ENCODE assay signal across 8 mouse cellular contexts in the genomic region with DNA sequence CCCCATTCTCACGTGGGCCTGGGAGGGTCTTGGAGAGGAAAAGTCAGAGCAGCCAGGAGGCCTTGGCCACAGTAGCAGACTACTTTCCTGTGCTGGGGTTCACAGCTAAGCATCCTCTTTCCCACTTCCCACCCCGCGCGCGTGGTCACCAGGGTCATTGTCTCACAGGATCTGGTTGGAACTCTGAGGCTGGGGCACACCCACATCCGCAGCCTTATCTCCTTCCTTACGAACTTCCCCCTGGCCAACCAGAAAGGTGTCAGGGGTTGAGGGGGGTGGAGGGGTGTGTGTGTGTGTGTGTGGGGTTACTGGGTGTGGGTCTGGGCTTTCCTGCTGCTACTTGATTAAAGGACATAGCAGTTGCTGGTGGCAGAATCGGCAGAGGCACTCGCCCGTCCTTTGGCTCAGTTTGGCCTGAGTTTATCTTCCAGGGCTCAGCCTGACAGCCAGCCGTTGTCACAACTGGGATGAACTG. TPM values are rescaled to one million over a fixed set of nuclear protein-coding genes. Genes with fewer than 3 reads are reported as not detected.
DNase-seq lines count a peak whose midpoint lies in the region; ATAC-seq and TF ChIP-seq lines count a peak whose summit lies in the region.

No protein-coding gene starts in this region.

- H3K9ac ChIP-seq in forebrain, embryonic 15.5 days (replicated peaks): no peak overlapping the region

- H3K9me3 ChIP-seq in G1E (replicated peaks): no peaks in the 10 kb centered on the region
- no peaks in the 10 kb centered on the region for H3K9me3 ChIP-seq in forebrain, embryonic 15.5 days

- ATAC-seq in G1E (ENCODE audit: extremely low read depth, insufficient number of reproducible peaks, low FRiP score, poor library complexity, severe bottlenecking): peak; percentile 79
- ATAC-seq in erythroblast, adult 5-6 weeks (replicated peaks; ENCODE audit: low FRiP score, poor library complexity, severe bottlenecking): peak; percentile 57
- no peak for ATAC-seq in forebrain, embryonic 15.5 days (replicated peaks)

- H3K4me1 ChIP-seq in G1E (ENCODE audit: insufficient read depth, low read depth, low read length): peaks cover 93% of the 10 kb centered on the region
- peaks cover 19% of the 10 kb centered on the region for H3K4me1 ChIP-seq in forebrain, embryonic 15.5 days

- DNase-seq in G1E (ENCODE audit: low spot score): peak; percentile 76
- DNase-seq in kidney, adult 8-10 months: peak; percentile 65 to 73
- DNase-seq in lung, postnatal 10 days: peak; percentile 81
- DNase-seq in testis, postnatal 10 days (ENCODE audit: low spot score): no peak
- no peak for DNase-seq in left cerebral cortex, postnatal 4 days
- no peak for DNase-seq in retina, postnatal 1 day

- no peak for TF ChIP-seq CTCF in G1E (IDR thresholded peaks at IDR 0.05; ENCODE audit: low read depth, low read length)

- peaks cover 3% of the 10 kb centered on the region for H3K36me3 ChIP-seq in G1E (replicated peaks)
- H3K36me3 ChIP-seq in forebrain, embryonic 15.5 days: no peaks in the 10 kb centered on the region

- H3K27ac ChIP-seq in forebrain, embryonic 15.5 days (replicated peaks): no peak overlapping the region

- peak overlapping the region; percentile 65; the same call in 1 of the 2 replicates for H3K4me3 ChIP-seq in G1E (ENCODE audit: low read depth, low read length)
- no peak overlapping the region for H3K4me3 ChIP-seq in forebrain, embryonic 15.5 days

- H3K27me3 ChIP-seq in G1E (ENCODE audit: insufficient read depth, low read length): peaks cover 10% of the 10 kb centered on the region; the same call in 1 of the 2 replicates
- H3K27me3 ChIP-seq in forebrain, embryonic 15.5 days: no peaks in the 10 kb centered on the region

- 87% methylated on average over 11 of the region's 11 CpGs for WGBS in forebrain, embryonic 15.5 days

- intact Hi-C loops in left cerebral cortex, postnatal 4 days (cut with DNase I): no loop called here

- no peak overlapping the region for H3K4me2 ChIP-seq in forebrain, embryonic 15.5 days (replicated peaks)

RNA-seq across cellular contexts. Expression of gene Cbfa2t3, which starts 13.0 kb away (rescaled TPM):
- total RNA-seq in G1E (2014; fragmentation: Nextera tagmentation): 99.0 and 106 TPM in 2 replicates
- 18.8 and 19.9 TPM in 2 replicates for total RNA-seq in G1E (2017)
- 287 TPM in 2 replicates for polyA plus RNA-seq in G1E (2012)
- 10.9 and 13.1 TPM in 2 replicates for total RNA-seq in erythroblast, adult 5-6 weeks (2015; ENCODE audit: low replicate concordance)
- total RNA-seq in erythroblast, adult 5-6 weeks (2017; ENCODE audit: low replicate concordance): 10.9 and 13.8 TPM in 2 replicates
- 13.2 and 14.0 TPM in 2 replicates for polyA plus RNA-seq in forebrain, embryonic 15.5 days (2015; fragmentation: Nextera tagmentation; extraction: Ambion mirVana)
- total RNA-seq in left cerebral cortex, postnatal 4 days (2021): 10 to 100 TPM; 20.7 to 20.8 TPM

Comparison
In these comparisons a context has a peak if more than half of its experiments do, and no peak if none do; other contexts are left out.
1. DNase-seq: peak in G1E (single experiment), kidney, adult 8-10 months (2 of 2) and lung, postnatal 10 days (single experiment); none in testis, postnatal 10 days (single experiment), left cerebral cortex, postnatal 4 days (single experiment) and retina, postnatal 1 day (single experiment).